Mouse (Mus musculus) inflammation-experienced regulatory T-cells, adult 6 months (primary cell): Measurements from ENCODE around the gene Rabggta. TPM values are rescaled to one million over a fixed set of nuclear protein-coding genes. Genes with fewer than 3 reads are reported as not detected.

Source experiments
- ATAC-seq: one replicate; pipeline ENCODE4 v1.8.0; 2017
- polyA plus RNA-seq, 3 experiments: library from polyadenylated mRNA; unstranded; fragments of 100-300 nt; shearing (Covaris generic); gene quantifications; one replicate each; pipeline ENCODE4 v1.2.1; 2017

Gene Rabggta
- polyA plus RNA-seq, 3 experiments from 2014 or later = 40.8 to 75.9 (median 62.1) TPM

DNA sequence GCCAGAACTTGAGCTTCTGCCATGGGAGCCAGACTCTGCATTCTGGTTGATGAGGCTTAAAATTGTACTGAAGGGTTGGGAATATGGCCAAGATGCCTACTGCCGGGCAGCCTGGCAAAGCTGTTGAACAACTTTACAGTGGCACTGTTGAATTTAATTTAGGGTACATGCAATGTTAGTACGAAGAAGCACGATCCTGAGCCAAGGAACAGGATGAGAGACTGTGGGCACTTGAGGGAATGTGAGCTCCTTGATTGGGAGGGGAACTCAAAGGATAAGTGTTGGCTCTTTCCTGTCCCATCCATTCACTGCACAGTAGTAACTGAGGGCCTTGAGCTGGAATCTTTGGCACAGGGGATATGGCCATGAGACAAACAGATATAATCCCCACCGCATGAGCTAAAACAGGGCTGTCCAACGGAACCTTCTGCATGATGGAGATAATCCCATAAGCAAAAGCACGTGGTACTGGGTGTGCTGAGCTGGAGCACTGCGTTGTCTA lies 8.5 kb upstream of the Rabggta start:
- no peak for ATAC-seq

DNA sequence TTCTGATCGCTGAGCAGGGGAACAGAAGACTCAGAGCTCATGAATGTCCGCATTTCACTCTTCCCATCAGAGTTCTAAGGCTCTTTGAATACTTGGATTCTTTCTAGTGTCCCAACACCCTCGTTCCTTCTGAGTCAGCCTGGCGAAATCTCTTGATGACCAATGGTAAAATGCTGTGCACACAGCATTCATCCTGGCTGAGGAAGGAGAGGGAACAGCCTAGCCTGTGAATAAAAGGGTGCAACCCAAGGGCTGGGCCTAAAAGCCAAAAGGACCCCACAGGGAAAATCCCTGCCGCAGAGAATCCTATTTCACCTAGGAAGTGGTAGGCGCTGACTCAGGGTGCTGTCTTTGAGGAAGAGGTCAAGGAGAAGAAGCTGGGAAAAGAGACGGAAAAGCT lies 8.1 kb upstream of the Rabggta start:
- ATAC-seq = no peak

DNA sequence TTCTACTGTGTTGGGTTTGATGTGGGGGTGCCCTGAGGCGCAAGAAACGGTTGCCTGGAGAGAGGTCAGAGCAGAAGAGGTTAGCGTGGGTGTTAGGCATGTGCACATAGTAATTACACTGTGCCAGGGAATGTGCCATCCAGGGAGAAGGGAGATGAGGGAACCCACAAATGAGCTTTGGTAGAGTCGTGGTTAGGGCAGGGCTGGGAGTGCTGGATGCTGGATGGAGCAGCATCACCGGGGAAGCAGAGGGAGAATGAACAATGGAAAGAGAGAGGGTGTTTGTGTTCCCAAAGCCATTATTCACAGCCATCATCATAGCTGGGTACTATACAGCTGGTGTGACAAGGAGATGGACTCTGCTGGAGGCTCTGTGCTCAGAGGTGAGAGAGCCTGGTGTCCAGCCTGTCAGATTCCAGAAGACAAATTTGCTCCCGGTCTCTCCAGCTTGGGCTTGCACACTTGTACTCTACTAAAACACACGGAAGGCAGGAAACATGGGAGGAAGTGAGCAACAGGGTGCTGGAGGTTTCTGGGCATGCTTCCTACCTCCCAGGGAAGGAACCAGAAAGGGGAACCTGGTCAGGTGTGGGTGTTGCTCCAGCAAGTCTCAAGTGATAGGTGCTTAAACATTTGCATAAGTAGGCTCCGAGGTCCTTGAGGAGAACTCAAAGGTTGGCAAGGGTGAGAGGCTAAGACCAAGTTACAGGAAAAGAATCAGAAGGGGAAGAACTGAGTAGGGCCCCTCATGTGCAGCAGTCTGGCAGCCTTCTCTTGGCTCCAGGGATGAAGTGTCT lies 6.0 kb upstream of the Rabggta start:
- ATAC-seq = no peak

DNA sequence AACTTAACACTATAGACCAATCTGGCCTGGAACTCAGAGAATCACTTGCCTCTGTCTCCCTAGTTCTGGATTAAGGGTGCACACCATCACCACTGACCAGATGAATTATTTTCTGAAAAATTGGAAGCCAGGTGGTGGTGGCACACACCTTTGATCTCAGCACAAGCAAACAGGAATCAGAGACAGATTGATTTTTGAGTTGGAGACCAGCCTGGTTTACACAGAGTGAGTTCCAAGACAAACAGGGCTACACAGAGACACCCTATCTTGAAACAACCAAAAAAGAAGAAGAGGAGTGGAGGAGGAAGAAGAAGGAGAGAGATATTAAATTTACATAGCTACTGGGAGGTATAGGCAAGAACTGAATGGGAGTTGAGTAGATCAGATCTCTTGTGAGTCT lies 4.2 kb upstream of the Rabggta start:
- ATAC-seq = no peak

DNA sequence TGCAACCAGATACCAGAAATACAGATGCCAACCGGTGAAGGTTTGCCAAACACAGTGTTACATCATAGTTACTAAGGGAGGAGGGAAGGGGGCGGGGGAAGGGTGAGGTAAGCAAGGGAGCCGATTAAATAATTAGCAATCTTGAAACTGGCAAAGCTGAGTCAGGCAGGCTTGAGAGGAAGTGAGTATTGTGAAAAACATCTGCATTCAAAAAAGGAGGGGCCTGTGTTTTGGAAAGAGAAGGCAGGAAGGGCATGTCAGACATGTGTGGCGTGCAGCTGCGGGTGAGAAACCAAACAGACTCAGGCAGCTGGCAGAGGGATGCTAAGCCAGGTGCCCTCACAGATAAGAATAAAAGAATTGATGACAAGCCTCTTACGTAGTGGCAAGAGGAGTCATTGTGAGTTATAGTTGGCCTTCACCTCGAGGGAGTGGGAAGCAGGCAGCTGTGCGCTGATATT lies 2.4 kb upstream of the Rabggta start:
- ATAC-seq = peak; percentile 85

DNA sequence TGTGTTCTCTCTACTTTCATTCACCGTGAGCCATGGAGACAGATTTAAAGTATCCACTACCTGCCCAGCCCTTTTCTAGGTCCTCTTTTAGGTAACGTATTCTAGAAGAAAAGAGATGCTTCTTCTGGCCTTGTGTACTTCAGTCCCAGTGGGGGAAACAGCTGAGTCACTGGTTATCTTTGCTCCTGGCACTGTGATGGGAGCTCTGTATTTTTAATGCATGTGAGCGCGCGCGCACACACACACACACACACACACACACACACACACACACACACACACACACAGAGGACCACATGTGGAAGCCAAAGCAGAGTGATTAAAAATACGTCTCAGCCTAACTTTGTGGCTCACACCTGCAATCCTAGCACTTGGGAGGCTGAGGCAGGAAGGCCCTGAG lies 1.4 kb upstream of the Rabggta start:
- ATAC-seq = no peak

DNA sequence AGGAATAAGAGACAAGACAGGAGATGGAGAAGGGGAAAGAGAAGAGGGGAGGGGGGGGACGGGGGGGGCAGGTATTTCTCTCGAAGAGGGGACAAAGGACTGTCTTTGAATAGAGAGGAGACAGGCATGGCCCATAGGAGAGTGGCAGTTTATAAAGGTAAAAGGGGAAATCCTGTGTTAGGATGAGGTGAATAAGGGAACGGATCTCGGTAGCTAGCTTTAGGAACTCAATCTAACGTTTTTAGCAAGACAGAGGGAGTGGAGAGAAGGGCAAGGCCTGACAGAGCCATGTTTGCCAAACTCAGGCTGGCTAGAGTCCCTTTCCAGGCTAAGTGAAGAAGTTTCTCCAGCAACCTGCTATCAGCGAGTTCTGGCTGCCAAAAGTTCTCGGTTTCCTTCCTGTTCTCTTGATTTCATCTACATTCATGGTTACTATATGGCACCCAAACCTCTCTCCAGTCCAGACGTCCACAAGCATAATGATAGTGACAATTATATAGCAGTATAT lies 429 bp upstream of the Rabggta start:
- ATAC-seq = no peak

DNA sequence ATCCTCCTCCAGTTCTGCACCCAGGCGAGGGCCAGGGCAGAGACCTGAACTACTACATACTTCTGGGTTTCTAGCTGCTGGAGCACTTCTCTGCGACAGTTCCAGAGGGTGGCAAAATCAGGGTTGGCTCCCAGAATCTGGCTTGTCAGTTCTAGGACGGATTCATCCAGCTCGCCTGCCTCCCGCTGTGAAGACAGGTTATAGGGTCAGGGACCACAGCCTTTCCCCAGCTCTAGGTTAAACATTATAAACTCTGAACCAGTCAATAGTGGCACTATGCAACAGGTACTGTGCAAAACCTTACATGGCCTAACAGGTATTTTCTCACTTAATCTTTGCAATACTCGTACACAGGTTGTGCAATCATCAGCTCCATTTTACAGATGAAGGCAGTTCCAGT lies 987 bp downstream of the Rabggta start:
- no peak for ATAC-seq

DNA sequence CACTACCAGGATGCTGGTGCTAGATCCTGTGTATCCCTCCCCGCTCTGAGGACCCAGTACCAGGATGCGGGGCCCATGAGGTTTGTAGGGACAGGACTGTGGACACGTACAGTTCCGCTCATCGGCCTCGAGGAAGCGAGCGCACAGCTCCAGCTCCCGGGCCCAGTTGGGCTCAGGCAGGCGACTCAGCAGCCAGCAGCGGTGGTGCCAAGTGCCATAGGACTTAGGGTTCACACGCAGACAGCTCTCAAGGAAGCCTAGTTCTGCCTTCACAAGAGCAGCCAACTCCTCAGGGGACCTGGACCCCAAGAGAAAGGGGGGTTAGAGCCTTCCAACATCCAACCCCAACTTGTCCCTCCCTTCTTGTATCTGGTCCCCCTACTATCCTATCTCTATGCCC lies 1.4 kb downstream of the Rabggta start:
- ATAC-seq = no peak

DNA sequence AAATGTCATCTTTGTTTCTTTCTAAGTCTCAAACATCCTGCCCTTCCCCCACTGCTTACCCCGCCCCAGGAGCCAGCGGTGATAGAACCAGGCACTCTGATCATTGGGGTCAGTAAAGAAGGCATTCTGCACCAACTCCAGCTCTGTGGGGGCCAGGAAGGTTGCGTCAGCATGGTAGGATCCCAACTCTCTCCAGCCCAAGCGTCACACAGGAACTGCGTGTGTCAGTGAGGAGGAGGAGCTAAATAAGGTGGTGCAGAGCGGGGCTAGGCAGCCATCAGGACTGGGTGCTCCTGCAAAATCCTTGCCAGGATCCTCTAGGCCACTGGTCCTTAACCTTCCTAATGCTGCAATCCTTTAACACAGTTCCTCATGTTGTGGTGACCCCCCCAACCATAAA lies 2.3 kb downstream of the Rabggta start:
- ATAC-seq = no peak

DNA sequence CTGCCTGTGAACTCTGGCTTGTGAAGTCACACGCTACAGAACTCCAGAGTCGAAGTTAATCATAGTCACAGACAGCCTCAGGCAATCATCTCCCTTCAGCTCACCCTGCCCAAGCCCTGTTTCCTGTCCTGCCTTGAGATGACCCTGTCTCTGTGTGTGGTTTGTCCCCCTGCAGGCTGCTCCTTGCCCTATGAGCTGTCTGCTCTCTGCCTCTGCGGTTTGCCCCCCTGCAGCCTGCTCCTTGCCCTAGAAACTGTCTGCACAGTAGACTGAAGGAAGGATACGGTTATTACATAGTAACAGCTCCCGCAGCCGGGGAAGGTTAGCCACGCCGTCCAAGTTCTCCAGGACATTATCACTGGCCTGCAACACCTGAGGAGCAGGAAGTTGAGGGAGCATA lies 5.2 kb downstream of the Rabggta start:
- no peak for ATAC-seq

DNA sequence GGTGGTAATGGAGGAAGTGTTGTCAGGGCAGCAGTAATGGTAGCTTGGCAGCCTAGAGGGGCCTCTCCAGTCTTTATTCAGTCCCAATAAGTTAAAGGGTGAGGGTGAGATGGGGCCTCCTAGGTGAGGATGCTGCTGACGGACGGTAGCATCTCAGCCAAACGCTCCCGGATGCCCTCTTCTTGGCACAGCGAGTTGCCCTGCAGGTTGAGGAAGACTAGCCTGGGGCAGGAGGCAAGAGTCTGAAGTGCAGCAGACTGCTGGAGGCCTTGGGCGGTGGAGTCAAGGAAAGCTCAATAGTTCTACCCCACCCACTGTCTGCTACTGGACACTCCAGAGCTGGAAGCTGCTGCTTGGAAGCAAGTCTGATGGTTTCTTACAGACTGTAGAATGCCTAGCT lies 5.8 kb downstream of the Rabggta start:
- no peak for ATAC-seq

DNA sequence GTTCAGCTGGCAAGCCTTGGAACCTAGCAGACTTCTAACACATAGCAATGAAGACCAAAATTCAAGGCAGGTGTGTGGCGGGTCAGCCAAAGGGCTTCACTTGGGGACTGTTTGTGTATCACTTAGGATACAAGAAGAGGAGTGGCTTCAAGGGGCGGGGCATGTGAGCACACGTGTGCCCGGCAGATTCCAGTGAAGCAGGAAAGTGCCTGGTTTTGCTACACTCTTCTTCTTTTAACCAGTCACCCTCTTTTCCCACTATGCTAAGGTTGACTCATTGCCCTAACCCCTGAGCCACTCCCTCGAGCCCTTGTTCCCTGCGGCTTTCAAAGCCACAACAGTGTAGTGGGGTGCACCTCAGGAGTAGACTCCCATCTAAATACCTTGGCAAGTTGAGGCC lies 7.2 kb downstream of the Rabggta start:
- ATAC-seq = no peak

DNA sequence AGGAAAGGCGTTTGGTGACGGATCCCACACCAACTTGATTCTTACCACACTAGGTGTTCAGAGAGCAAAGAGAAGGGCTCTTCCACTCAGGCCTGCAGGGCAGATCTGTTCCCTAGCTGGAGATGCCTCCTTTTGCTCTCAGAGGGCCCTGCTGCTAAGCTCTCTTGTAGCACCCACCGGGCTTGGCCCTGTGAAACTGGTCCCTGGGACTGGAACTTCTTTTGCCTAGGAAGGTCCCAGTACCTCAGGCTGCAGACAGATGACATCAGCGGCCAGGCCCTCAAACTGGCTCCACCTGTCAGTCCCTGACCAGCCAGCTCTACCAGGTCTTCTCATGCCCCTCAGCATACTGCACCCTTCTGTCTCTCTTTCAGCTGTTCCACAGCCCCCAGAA lies 8.3 kb downstream of the Rabggta start, which contains the start of gene Tgm1:
Gene Tgm1 (minus strand): TSS at position 198 of the 394 bp plus-strand sequence.
- ATAC-seq = no peak

DNA sequence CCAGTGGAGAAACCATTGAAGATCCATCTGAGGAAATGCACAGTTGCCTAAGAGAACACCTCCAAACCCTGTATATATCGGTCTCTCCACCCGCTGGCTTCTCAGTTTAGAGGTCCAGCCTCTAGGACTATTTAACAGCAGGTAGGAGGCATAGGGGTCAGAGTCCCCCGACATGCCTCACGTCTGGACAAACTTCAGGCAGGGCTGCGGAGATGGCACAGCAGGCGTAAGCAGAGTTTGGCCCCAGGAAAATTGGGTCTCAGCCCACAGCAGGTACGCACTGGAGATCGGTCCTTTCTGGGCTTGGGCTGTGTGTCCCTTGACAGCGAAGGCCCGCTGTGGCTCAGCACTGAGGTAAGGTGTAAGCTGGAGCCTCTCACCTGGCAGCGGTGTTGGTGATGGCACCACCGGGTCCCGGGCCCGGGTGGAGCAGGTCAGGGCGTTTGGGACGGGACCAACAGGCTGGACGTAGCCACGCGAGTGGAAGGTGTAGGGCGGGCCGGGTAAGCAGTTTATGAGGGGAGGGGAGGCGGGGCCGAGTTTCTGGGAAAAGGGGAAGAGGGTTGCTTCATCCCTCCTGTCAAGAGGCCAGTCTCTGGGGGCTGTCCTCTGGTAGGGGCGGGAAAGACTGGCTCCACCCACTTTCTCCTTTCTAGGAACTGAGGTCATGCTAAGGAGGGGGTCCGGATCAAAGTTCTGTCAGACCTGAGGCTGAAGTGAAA lies 8.9 kb downstream of the Rabggta start:
- no peak for ATAC-seq

DNA sequence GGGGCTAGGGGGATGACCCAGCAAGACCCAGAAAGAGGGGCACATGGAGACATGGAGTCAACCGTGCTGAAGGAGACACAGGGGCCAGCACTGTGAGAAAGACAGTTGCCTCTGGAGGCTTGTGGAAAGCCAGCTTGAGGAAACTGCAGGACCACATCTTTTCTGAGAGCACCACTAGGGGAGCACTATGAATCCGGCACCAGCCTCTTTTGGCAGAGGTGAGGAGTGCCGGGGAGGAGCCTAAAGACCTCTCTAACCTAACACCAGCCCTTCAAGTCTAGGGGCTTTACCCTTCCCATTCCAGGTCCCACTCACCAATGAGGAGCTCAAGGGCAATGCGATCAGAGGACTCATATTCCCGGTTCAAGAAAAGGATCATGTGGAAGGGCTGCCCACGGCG lies 10.3 kb downstream of the Rabggta start:
- no peak for ATAC-seq

DNA sequence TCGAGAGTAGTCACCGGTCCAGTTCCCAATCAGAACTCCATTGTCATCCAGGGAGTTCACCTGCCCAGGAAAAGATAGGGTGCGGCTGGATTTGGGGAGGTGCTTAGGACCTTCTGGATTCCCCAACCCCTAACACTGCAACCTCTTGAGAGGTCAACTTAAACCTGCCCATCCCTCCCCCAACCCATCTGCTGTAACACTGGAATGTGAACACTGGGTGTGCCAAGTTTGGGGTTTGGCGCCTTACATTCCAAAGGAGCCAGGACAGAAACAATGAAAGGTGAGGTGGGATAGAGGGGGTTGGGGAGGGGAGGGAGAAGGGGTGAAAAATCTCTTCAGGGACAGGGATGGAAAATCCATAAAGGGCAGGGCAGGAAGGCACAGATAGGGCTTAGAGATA lies 12.6 kb downstream of the Rabggta start:
- ATAC-seq = no peak

DNA sequence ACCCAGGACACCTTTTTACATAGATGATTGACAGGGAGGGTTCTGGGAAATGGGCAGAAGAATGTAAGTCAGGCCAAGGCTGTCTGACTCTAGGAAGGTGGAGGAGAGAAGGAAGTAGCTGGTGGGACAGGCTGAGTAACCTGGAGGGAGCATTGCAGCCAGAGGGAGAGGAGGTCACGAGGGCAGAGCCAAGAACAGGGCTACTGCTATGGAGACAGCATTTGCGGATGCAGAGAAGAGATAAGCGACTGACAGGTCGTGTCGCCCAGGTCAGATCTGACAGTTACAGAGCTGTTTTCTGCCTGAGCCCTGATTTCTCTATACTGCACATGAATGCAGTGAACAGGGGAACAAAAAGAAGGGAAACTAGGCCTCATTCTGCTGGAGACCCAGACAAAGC lies 14.7 kb downstream of the Rabggta start:
- ATAC-seq = no peak

DNA sequence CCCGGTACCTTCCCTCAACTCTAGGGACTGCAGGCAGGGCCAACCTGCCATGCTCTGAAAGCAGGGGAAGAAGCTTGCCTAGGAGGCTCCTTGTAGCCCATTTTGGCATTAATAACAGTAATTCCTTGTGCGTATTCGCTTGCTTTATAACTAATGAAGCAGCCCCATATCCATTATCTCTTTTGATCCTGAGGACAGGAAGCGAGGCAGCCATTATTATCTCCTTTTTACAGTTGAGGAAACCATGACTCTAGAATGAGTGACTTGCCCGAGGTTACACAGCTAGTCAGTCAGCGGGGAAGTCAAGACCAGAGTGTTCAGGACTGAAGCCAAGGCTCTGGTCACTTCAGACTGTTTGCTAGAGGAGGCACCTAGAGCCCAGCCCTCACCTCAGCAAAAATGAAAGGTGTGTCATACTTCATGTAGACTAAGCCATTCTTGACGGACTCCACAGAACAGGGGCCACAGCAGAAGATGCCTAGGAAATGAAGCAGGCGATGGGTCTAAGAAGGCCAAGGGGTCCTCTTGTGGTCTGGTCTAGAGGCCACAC lies 15.9 kb downstream of the Rabggta start:
- ATAC-seq = no peak

DNA sequence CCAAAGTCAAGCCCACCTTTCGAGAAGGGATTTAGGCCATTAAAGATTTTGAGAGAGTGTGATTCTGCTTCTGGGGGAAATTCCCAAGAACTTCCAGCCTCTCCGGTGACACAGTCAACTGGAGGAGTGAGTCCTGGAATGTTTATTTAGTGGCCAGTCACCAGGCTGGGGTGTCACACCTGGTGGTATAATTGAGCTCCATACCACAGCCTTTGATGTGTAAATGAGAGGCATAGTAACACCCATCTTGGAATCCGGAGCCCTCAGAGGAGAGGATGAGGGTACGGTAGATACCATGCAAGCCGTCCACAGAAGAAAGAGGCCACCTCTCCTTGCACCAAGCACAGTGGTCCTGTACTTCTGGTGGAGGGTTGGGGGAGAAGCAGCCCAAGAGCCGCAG lies 19.3 kb downstream of the Rabggta start:
- ATAC-seq = no peak

DNA sequence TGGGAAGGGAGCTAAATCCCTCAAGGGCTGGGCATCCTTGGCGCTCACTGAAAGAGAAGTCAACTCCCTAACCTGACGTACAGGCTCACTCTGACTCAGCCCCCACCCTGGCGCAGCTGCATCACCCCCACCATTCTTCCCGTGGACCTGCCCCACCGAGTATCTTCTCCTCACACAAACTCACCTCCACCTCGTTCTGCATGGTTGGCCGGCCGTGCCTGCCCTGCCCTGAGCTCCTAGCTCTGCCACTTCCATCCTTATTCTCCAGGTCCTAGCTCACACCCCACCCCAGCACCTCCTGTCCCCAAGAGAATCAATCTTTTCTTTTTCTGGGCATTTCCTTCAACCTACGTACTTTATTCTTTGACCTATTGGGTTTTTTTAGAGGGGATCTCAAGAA lies 20.9 kb downstream of the Rabggta start:
- no peak for ATAC-seq

DNA sequence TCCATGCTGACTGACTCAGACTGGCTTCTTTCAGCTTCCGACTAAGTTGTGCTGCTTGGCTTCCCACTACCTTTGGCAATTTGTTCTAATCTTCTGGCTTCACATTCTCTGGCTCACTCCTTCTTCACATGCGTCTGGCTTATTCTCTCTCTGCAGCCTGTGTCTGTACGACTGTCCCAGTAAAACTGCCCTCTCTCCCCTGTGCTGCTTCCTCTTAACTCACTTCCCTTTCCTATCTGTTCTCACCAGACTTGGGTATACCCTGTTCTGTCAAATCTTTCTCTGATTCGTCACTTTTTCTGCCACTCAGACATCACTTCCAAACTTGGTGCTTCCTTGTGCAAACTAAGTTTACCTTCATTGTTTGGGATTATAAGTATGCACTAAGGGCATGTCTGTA lies 24.8 kb downstream of the Rabggta start:
- ATAC-seq = no peak

DNA sequence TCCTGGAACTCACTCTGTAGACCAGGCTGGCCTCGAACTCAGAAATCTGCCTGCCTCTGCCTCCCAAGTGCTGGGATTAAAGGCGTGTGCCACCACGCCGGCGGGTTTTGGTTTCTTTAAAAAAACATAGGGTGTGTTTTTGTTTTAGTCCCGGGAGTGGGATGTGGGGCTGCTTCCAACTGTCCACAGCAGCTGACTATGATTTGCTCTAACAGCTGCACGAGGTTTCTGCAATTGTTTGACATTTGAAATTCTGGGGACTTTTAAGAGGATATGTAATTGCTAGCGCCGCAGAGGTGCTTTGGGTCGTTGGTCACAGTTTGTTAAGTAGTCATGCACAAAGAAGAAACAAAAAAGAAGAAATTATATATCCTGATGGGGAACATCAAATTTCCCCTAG lies 32.6 kb downstream of the Rabggta start:
- no peak for ATAC-seq

DNA sequence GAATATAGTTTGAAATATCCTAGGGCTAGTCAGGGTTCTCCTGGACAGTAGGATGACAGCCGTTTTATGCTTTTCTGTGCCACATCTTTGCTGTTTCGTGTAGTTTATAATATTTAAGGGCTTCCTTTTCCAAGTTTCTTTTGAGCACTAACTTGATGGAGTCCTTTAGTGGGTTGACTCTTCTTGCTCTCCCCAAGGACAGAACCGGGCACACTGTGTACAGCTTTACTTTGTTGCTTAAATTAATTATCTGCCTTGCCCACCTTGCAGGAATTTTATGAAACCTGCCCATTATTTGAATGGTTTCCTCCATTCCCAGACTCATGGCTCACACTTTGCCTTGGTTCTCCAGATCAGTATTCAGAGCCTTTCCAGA lies 40.0 kb downstream of the Rabggta start:
- no peak for ATAC-seq
